Mouse (Mus musculus) mouse embryonic stem cell (cell line): ENCODE measurements around the gene Klf12.

Source experiments
- in situ Hi-C, 2 experiments: fragments of 300-500 bp; cut with MboI; formaldehyde crosslinking; loops; 1 replicate in 1 of 2; 3 replicates in 1 of 2; pipeline ENCODE4 v1.14.3; 2019 to 2020; ENCODE audit warnings: low sequenced_read_pairs in 2 of 2, low pct_unique_long_range_greater_than_20kb in 1 of 2, mixed read lengths in 1 of 2; ENCODE audit not compliant: unreplicated experiment in 1 of 2

Gene Klf12

GRCm38 (mm10) chr14:100284119-100284860 lies at the start of gene Klf12:
Klf12 (minus strand) TSS chr14:100284679.
- in situ Hi-C loops: no loop called here

- in situ Hi-C loops: no loop called here
These were observed 48.9 kb upstream of the Klf12 start for GRCm38 (mm10) chr14:100333369-100333768.

DNA sequence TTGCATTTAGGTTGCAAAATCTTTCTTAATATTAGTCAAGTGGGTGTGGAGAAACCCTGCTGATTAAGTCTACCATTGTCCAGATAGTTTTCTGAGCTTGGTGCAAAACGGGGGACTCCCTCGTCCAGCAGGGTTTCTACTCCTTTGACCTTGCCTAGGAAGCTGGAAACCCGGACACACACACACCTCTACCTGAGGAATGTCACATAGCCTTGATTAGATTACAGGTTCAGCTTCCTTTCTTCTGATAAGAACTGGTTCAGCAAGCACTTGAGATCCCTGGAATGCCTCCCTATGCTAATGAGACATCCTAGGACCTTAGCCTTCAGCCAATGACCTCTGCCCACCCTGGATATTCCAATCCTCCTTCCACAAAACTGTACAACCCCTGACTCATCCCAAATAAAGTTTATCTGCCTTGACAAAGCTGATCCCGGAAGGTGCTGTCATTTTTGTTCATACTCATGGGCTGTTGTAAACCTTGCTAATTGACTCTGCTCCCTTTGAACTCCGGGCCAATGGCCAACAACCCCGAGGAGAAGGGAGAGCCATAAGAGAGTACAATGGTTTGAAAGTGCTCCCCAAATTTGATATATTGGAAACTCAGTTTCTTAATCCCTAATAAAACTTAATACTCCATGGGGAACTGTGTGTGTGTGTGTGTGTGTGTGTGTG lies 44.3 kb upstream of the Klf12 start:
- in situ Hi-C loops: no loop called here

DNA sequence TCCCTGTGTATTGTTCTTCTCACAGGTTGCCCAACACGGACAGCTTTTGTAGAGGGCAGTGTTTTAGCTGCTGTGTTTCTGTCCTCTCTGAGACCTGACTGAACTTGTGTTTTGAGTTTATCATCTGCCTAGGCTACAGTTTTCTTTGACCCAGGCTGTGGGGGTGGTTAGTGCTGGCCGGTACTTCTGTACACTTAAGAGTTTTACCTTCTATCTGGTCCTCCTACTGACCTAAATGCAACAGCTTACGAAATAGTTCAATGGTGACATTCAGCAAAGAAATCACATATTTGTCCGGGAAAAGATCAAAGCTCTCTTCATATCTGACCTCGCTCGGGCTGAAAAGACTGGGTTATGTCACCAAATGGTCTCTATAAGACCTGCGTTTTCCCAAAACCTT lies 39.8 kb upstream of the Klf12 start:
- in situ Hi-C loops: no loop called here

DNA sequence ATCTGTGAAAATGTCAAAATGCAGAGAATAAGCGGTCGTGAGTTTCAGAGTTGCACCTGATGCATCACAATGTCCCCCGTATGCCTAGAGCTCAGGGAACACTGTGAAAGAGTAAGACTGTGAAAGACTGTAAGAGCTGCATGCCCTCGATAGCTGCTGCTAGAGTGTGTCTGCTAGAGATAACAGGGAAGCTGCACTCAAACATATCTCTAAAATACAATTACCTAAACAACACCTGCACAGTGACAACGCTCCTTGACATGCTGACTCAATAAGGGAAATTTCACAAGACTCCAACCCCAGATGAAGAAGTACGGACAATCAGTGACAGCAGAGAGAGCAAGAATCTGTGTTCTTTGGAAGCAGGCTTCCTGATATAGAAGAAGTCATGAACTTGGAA lies 37.5 kb upstream of the Klf12 start:
- in situ Hi-C loops: no loop called here

- in situ Hi-C loops: no loop called here
These were observed 32.3 kb upstream of the Klf12 start for GRCm38 (mm10) chr14:100316780-100317179.

GRCm38 (mm10) chr14:100314099-100314498 lies 29.6 kb upstream of the Klf12 start:
- in situ Hi-C loops: no loop called here

DNA sequence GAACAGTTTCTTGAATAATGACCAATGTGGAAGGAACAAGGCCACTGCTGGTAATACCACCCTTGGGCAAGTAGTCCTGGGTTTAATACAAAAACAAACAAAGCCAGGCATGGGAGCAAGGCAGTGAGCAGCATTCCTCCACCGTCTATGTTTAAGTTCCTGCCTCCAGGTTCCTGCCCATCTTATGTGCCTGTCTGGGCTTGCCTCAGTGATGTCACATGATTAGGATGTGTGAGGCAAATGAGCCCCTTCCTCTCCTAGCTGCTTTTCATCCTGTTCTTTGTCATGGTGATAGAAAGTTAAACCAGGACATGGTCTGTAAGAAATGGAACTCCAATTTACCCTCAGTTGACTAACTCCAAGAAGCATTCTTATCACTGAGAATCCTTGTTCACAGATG lies 16.4 kb upstream of the Klf12 start:
- in situ Hi-C loops: no loop called here

GRCm38 (mm10) chr14:100298892-100299291 lies 14.4 kb upstream of the Klf12 start:
- in situ Hi-C loops: no loop called here

GRCm38 (mm10) chr14:100286586-100287241 lies 2.2 kb upstream of the Klf12 start:
- in situ Hi-C loops: no loop called here

DNA sequence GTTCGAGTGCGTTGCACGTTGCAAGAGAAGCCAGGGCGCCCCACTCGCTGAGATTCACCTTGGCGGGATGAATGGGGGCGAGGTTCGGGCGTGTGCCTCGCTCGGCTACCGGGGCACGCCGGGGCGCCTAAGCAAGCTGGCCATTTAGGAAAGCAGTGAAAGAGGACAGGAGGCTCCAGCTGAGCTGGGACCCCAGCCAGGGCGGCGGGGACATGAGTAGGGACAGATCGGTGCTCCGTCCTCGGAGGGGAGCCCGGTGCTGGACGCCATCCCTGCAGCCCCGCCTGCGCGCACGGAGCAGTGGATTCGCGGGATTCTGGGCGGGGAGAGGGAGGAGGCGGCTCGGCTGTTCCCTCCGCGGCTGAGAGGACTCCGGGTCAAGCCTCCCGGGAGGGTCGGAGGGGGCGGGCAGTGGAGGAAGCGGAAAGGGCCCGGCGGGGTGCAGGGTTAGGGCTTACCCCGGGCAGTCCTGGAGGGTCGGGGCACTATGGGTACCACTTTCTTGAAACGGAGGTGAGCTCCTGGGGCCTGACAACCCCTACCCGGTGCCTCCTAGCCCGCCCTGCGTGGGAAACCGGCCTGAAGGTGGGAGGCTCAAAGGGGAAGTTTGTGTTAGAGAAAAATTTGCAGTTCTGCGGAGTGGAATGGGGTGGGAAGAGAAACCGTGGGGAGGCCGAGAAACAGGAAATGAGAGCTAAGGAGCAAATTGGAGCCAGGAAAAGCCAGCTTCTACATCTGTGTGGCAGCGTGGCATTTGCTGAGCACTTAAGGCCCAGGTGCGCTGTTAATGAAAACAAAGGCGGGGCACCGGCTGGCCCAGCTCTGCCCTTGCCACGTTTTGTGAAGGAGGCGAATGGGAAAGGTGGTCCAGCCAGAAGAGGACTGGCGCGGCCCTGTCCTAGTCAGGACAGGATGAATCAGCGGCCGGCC lies 1.4 kb upstream of the Klf12 start:
- in situ Hi-C loops: no loop called here

DNA sequence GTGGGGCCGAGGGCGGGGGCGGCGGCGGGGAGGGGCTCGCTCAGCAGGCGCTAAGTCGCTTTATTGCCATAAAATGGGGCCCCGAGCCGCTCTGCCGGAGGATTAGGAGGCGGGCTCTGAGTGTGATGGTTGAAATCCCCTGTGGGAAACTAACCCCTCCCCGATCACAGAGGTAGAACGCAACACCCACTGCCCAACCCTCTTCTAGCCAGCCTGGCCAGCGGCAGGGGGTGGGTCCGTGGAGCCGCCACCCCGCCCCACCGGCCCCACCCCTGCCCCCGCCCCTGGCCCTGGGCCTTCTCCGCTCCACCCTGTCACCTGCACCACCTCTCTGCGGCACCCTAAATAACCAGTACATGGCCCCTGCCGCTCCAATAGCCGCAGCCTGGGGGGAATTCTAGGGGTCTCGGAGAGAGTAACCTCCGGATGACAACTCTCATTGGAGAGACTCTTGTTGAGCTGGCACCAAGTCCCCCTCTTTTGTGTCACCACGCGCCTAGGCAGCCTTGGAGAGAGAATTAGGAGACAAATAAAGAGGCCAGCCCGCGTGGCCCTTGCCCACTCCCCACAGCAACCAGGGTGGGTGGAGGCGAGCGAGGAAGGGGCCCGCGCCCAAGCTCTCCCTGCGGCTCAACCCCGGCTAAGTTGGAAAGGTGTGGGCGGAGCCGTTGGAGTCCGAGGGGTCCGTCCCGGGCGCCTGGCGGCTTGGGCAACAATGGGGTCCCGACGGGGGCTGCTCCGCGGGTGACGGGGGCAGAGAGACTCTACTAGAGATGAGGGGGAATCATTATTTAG lies 579 bp upstream of the Klf12 start:
- in situ Hi-C loops: no loop called here

DNA sequence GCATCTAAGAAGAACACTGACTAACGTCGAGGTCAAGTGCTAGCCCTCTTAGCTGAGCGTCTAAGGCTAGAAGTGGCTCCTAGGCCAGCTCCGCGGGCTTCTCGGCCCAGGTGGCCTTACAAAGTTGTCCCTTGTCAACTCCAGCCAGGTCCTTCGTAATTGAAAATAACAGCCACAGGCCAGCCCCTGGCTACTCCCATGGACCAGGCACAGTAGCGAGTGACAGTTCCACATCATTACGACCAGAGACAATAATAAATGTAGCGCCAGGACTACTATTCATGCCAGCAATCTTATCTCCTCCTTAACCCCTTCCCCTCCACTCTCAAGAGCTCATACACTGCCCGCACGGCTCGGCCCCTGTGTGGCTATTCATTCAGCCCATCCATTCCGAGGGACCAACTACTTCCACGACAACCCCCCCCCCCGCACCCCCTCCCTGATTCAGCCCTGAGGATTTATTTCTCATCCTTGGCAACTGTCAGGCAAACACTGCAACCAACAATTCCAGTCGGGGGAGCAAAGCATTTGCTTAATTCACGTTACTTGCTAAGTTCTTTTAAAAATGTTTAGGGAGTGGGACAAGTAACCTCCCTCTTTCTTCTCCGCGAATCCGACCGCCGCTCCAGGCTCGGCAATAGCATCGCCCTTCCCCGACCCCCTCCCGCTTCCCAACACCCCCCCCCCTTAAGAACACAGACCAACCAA lies 914 bp downstream of the Klf12 start:
- in situ Hi-C loops: no loop called here

- in situ Hi-C loops: no loop called here
These were observed 1.8 kb downstream of the Klf12 start for GRCm38 (mm10) chr14:100282651-100283050.

DNA sequence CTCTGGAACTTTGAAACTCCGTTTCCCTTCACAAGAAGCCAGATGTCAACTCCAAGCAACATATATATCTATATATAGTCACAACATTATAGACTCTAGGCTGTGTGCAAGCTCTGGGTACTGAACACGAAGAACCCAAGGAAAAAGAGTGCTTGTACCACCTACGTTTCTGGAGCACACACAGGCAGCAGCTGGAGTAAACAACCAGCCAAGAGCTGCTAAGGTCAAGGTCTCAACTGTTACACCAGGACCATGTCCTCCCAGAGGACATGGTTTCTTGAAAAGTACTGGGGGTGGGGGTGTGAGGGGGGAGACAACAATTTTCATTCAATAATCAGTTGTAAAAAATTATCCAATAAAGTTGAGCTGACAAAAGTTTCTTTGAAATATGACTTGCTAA lies 2.7 kb downstream of the Klf12 start:
- in situ Hi-C loops: no loop called here

DNA sequence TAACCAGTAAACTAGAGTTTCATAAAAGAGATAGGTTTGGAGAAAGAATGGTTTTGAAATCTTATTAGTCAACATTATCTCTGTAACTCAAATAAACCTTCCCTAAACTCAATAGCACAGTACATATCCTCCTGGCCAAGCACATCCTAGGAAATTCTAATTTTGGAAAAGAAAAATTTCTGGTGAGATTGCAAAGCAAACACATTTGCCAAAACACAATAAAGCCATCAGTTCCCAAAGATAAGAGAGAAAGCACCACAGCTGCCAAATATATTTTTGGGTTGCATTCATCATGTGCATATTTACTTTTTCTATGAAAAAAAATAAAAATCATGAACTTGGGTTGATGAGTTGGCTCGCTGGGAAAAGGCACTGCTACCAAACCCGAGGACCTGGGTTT lies 10.3 kb downstream of the Klf12 start:
- in situ Hi-C loops: no loop called here

DNA sequence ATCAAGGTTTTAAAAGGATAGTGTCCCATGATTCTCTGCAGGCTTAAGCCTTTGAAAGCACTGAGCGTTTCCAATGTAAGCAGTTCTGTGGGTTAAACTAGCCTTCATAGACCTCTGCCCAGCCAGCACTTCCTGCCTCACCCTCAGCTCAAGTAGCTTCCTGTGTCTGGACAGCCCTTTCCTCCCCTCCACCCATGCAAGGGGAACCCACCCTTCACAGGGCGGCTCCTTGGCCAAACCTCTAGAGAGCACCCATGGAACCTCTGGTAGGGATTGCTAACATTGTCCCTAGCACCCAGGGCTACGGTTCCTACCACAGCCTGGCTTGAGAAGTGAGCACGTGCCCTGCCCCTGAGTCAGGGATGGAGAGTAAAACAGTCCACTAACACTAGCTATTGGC lies 23.9 kb downstream of the Klf12 start:
- in situ Hi-C loops: no loop called here
